Mouse (Mus musculus): ENCODE results near the gene B4galt1.

GRCm38 (mm10) chr4:40834232-40834786 is 19.5 kb downstream of the B4galt1 start:
- no peak for TF ChIP-seq GATA1 (IDR thresholded peaks at IDR 0.05; ENCODE audit: low read length)
- no peak for TF ChIP-seq TAL1 (IDR thresholded peaks at IDR 0.05; ENCODE audit: low read length)

All from erythroblast, embryonic 14.5 days (primary cell).